Mouse (Mus musculus): ENCODE data around the gene Smco1. TPM values are rescaled to one million over a fixed set of nuclear protein-coding genes. Genes with fewer than 3 reads are reported as not detected.

Gene Smco1
- polyA plus RNA-seq, 1 experiment from 2014 or later, result not detected

GRCm38 (mm10) chr16:32312859-32313258 lies 41.6 kb downstream of the Smco1 start:
- no peaks in the 10 kb centered on the region for H3K4me1 ChIP-seq
- H3K27ac ChIP-seq, result no peak overlapping the region
- no peak overlapping the region for H3K4me2 ChIP-seq
- no peak overlapping the region for H3K9ac ChIP-seq
- no peak for ATAC-seq (ENCODE audit: insufficient number of reproducible peaks, insufficient read depth, low FRiP score, low TSS enrichment, low read depth)
- 42% methylated on average over 4 of the region's 4 CpGs for WGBS
- no peaks in the 10 kb centered on the region for H3K27me3 ChIP-seq
- no peak overlapping the region for H3K4me3 ChIP-seq
- no peaks in the 10 kb centered on the region for H3K9me3 ChIP-seq
- no peaks in the 10 kb centered on the region for H3K36me3 ChIP-seq

DNA sequence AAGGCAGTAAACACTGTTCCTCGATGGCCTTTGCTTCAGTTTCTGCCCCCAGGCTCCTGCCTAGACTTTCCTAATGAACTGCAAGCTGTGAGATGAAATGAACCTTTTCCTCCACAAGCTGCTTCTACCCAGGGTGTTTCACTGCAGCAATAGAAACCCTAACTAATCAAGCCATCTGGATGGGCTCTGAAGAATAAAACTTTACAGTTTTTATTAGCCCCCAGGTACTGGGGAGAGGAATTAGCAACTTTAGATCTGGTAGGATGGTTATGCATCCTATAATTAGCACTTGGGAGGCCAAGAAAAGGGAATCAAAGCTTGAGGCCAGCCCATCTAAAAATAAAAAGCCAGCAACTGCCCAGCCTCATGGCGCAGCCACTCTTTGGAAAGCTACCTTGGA lies 45.3 kb downstream of the Smco1 start:
- H3K36me3 ChIP-seq, result no peaks in the 10 kb centered on the region
- no peak overlapping the region for H3K4me2 ChIP-seq
- no peaks in the 10 kb centered on the region for H3K9me3 ChIP-seq
- ATAC-seq (ENCODE audit: insufficient number of reproducible peaks, insufficient read depth, low FRiP score, low TSS enrichment, low read depth), result no peak
- H3K27me3 ChIP-seq, result no peaks in the 10 kb centered on the region
- no peak overlapping the region for H3K4me3 ChIP-seq
- no peak overlapping the region for H3K9ac ChIP-seq
- H3K27ac ChIP-seq, result no peak overlapping the region
- WGBS, result 47% methylated on average over 2 of the region's 2 CpGs
- H3K4me1 ChIP-seq, result no peaks in the 10 kb centered on the region

DNA sequence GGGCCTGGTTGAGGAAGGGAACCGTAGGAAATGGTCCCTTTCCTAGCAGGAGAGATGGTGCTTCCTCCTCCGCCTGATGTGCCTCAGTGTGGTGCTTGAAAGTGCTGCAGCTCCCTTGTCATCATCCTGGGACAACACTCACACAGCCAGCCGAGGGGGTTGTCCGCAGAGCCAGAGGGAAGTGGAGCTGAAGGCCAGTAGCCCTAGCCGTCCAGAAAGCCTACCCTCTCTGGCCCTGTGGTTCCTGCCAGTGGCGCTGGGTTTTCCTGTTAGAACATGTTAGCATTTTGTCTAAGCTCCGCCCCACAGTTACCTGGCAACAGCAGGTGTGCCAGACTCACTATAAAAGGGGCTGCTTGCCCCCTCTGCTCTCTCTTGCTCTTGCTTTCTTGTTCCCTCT lies 52.7 kb downstream of the Smco1 start:
- Histone ChIP-seq H3K36me3 (no peaks in the 10 kb centered on the region), H3K4me3 (no peak overlapping the region), H3K27ac (no peak overlapping the region), H3K9ac (no peak overlapping the region), H3K4me2 (no peak overlapping the region), H3K9me3 (no peaks in the 10 kb centered on the region), H3K27me3 (no peaks in the 10 kb centered on the region), H3K4me1 (no peaks in the 10 kb centered on the region)
- no peak for ATAC-seq (ENCODE audit: insufficient number of reproducible peaks, insufficient read depth, low FRiP score, low TSS enrichment, low read depth)
- 31% methylated on average over 7 of the region's 7 CpGs for WGBS

MicroRNAs encoded within 50 kb of the gene (microRNA counts, 519-probe panel; counts per million panel counts)
- microRNA mmu-miR-1946a, result 2,200 counts per million, percentile 55 among the panel's probes with 10 or more counts

Small RNAs within 50 kb of the gene (microRNA-seq; reads per million reads assigned to microRNA genes)
- gene Mir1946a, result not detected

Other genes with a start within 250 kb of the Smco1 start
- 32.3 and 33.6 TPM in 2 replicates for gene Pak2, start 192.1 kb upstream of the Smco1 start, polyA plus RNA-seq (2015; fragmentation: Nextera tagmentation; extraction: Ambion mirVana)
- 127 and 132 TPM in 2 replicates for gene Pigx, start 171.7 kb upstream of the Smco1 start, polyA plus RNA-seq (2015; fragmentation: Nextera tagmentation; extraction: Ambion mirVana)
- gene Cep19, start 171.7 kb upstream of the Smco1 start, polyA plus RNA-seq (2015; fragmentation: Nextera tagmentation; extraction: Ambion mirVana), result 25.9 and 32.5 TPM in 2 replicates
- 13.0 and 13.4 TPM in 2 replicates for gene Nrros, start 105.9 kb upstream of the Smco1 start, polyA plus RNA-seq (2015; fragmentation: Nextera tagmentation; extraction: Ambion mirVana)
- gene Bex6, start 91.6 kb upstream of the Smco1 start, polyA plus RNA-seq (2015; fragmentation: Nextera tagmentation; extraction: Ambion mirVana), result not detected in 2 replicates
- gene Fbxo45, start 24.3 kb upstream of the Smco1 start, polyA plus RNA-seq (2015; fragmentation: Nextera tagmentation; extraction: Ambion mirVana), result 7.3 and 11.0 TPM in 2 replicates
- 21.3 and 23.4 TPM in 2 replicates for gene Wdr53, start 24.2 kb upstream of the Smco1 start, polyA plus RNA-seq (2015; fragmentation: Nextera tagmentation; extraction: Ambion mirVana)
- 40.3 and 41.6 TPM in 2 replicates for gene Rnf168, start 6.0 kb downstream of the Smco1 start, polyA plus RNA-seq (2015; fragmentation: Nextera tagmentation; extraction: Ambion mirVana)
- gene Ubxn7, start 60.8 kb downstream of the Smco1 start, polyA plus RNA-seq (2015; fragmentation: Nextera tagmentation; extraction: Ambion mirVana), result 32.3 and 34.5 TPM in 2 replicates
- not detected in 2 replicates for gene Tm4sf19, start 129.0 kb downstream of the Smco1 start, polyA plus RNA-seq (2015; fragmentation: Nextera tagmentation; extraction: Ambion mirVana)
- gene Tctex1d2, start 148.2 kb downstream of the Smco1 start, polyA plus RNA-seq (2015; fragmentation: Nextera tagmentation; extraction: Ambion mirVana), result 26.6 and 27.5 TPM in 2 replicates
- 34.2 TPM in 2 replicates for gene Pcyt1a, start 159.5 kb downstream of the Smco1 start, polyA plus RNA-seq (2015; fragmentation: Nextera tagmentation; extraction: Ambion mirVana)
- gene Slc51a, start 216.4 kb downstream of the Smco1 start, polyA plus RNA-seq (2015; fragmentation: Nextera tagmentation; extraction: Ambion mirVana), result 0.25 and 2.6 TPM in 2 replicates
- not detected in 2 replicates for gene Zdhhc19, start 224.8 kb downstream of the Smco1 start, polyA plus RNA-seq (2015; fragmentation: Nextera tagmentation; extraction: Ambion mirVana)

Data from embryonic facial prominence, embryonic 13.5 days (tissue).